Mouse (Mus musculus): ENCODE measurements at regions not wholly inside any gene's neighbourhood (a gene's known extent, or its start where the extent isn't known, plus 50 kb on each side); places are given as distances from the start of the nearest gene placed in this dataset.

DNA sequence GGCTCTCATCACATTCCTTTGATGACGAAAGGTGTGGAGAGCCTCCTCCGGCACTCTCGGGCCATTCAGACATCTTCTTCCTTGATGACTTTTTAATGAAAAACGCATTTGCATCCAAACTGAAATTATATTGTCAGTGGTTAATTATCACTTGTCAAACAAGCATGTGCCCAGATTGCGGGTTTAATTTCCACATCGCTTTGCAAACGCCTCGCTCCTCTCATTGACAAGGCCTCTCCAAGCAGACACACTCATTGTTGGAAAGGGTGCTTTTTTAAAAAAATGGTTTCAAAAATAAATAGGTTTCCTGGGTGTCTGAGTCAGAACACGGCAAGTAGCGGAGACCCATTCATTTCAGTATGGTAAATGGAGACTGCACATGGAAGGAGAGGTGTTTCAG, 240.1 kb downstream of the Ptpru start:
- DNase-seq, result no peak

DNA sequence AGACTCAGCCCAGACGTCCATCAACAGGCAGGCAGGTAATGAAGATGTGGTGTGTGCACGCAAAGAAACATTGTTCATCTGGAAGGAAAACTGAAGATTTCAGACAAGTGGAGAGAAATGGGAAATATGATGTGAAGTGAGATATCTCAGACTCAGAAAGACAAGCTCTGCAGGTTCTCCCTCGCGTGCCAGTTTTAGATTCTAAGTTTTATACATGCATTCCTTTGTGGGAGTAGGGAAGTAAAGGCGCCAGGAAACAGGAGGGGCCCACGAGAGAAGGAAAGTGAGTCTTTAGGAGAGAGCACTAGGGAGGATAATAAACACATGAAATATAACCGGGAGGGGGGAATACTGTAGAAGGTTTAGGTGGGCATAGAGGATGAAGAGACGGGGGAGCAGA, 223.7 kb downstream of the Ptpru start:
- no peak for DNase-seq

DNA sequence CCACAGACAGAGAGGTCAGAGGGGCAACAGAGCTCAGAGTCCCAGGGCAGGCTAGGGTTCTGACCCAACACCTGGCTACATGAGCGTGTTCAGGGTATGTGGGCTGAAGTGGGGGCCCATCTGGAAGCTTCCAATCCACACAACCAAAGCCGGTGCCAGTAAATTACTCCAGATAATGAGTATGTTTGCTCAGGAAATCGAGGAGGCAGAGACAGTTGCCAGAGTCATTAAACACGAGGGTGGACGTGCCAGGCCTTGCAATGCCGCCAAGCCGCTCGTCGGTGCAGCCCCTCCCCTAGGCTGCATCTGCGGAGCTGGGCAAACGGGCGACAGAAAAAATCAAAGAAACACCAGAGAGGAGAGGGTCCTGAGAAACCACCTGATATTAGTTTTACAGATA, 222.5 kb downstream of the Ptpru start:
- DNase-seq, result peak; percentile 7

DNA sequence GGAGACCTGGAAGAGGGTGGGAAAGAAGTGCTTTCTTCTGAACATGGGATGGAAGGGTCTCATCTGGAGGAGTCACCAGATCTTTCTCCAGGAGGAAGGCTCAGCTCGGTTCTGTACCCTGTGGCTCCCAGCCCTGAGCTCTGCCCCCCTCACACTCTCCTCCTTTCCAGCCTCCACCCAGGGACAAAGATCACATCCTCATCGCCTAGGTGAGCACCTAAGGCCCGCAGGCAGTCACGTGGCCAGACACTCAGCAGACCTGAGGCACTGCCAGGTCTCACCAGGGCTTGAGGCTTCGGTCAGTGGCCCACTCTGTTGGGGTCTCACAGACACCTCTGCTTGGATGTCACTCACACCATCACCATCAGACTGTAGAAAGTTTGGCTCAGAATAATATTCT, 200.0 kb downstream of the Ptpru start:
- DNase-seq, result no peak

DNA sequence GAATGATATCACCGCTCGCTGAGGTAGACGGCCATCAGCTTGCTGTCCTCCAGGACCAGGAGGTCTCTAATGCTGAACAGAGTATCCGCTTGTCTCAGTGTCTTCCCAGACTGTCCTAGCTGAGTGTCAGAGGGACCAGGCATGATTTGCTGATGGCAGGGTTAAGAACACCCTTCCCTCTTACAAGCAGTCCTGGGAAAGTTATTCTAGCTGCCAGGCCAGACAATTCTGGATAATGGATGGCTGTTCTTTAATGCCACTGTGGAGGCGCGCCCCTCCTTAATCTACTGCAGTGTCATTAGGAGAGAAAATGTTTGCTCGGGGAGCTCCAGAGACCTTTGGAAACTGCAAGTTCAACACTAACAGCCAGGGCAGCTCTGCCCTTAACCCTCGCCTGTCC, 182.1 kb downstream of the Ptpru start:
- no peak for DNase-seq

DNA sequence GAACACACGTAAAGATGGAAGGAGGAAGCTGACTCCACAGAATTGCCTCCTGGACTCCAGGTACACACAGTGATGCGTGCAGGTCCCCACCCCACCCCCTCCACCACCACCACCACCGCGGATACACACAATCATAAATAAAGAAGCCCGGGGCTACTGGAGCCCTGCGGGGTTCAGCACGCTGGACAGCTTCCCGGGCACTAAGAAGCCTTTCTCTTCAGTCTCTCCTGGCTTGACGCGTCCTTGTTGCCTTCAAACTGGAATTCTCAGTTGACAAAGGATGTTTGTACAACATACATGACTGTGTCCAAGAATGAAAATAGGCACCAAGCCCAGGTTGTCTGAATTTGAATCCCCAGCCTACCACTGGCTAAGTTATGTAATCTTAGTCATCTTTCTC, 180.2 kb downstream of the Ptpru start:
- DNase-seq, result peak; percentile 62

DNA sequence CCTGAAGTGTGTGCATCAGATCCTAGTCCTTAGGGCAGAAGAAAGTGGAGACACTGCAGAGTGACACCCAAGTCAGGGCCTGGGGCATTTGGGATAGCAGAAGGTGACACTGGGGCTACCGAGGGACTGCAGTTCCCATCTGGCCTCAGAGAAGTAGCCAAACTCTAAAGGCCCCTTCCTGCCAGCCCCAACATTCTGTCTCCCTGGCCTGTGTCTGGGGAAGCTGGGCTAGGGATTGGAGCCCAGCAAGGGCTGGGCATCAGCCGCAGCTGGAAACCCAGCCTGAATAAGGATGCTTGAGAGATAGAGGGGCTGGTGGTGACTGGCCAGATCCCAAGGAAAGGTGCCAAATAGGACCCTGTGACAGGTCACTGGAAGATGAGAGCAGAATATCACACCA, 177.2 kb downstream of the Ptpru start:
- no peak for DNase-seq

DNA sequence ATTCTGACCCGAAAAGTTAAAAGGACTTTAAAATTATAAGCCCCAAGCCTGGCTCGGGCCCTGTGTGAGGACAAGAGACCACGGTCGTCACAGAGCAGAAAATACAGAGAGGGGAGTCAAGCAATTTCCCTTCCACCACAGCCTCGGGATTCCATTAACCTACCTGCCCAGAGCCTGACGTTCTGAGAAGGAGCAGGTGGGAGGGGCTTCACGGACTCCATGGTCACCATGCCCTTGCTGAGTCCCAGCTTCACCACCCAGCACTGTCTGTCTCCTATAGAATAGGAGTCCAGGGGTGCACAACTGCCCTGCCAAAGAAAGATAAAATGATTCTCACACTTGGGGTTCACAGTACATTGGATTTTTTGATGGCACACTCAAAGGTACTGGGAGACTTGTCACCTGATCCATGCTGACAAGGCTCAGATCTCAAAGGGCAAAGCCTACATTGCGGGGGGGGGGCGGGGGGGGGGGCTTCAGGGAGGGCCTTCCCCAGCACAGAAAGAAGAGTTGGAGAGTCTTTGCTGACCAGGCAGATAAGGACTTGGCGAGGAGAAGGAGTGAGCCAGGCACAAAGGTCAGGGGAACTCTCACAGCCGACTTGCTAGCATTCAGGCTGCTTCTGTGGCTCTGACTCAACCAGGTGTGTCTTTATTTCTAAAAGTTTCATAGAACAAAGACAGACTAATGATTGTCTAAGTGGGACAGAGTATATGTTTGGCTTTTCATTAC, 166.1 kb downstream of the Ptpru start:
- no peak for DNase-seq

DNA sequence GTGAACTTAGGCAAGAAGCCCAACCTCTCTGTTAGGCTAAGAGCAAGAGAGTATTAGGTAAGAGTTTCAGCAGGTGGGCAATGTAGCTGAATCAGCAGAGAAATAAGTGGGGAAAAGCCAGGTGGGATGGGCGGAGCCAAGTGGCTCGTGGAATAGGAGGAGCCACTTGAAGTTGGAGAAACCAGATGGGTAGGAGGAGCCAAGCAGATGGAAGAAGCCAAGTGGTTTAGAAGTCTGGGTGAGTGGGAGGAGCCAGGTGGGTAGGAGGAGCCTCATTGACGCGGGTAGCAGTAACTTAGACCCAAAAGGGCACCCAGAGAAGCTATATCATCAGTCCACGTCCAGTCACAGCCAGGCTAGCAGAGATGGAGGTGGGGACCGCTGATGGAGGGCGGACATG, 160.1 kb downstream of the Ptpru start:
- no peak for DNase-seq

DNA sequence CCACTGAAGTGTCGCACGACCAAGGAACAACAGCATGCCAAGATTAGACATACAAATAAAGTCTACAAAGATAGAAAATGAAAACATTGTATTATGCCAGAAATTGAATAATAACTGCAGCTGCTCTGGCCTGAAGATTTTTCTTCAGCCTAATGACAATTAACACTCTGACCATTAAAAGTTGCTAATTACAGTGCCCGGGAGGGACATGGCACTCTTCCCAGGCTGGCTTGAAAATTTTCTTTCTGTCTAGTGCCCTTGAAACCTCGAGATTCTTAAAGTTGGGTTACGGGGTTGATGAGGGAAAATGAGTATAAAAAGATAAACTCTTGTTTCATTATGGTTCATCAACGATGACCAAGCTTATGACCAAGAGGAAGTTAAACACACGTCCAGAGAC, 154.9 kb downstream of the Ptpru start:
- DNase-seq, result no peak

DNA sequence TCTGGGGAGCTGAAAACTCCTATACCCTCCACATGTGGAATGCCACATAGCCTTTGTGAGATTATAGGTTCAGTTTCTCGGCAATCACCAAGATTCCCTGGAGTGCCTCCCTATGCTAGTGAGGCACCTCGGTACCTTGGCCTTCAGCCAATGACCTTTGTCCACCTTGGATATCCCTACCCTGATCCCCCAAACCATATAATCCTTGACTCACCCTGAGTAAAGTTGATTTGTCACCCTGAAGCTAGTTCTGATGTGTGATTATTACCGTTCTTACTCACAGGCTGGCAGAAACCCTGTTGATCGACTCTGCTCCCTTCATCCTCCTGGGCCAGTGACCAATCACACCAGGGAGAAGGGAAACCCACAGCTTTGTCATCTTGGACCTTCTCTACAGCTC, 152.5 kb downstream of the Ptpru start:
- no peak for DNase-seq

DNA sequence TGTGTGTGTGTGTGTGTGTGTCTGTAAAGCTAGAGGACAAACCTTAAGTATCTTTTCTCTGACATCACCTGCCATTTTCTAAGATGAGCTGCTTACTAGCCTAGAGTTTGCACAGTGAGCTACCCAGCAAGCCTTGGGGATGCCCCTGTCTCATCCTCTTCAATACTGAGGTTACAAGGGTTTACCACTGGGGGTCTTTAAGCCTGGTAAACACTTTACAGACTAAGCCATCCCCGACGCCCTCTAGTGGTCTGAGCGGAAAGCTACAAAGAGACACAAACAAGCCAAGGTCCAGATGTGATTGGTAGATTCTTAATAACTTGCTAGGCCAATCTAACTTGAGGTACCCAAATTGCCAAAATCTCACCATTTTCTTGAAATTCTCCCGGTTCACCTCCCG, 143.9 kb downstream of the Ptpru start:
- DNase-seq, result no peak

DNA sequence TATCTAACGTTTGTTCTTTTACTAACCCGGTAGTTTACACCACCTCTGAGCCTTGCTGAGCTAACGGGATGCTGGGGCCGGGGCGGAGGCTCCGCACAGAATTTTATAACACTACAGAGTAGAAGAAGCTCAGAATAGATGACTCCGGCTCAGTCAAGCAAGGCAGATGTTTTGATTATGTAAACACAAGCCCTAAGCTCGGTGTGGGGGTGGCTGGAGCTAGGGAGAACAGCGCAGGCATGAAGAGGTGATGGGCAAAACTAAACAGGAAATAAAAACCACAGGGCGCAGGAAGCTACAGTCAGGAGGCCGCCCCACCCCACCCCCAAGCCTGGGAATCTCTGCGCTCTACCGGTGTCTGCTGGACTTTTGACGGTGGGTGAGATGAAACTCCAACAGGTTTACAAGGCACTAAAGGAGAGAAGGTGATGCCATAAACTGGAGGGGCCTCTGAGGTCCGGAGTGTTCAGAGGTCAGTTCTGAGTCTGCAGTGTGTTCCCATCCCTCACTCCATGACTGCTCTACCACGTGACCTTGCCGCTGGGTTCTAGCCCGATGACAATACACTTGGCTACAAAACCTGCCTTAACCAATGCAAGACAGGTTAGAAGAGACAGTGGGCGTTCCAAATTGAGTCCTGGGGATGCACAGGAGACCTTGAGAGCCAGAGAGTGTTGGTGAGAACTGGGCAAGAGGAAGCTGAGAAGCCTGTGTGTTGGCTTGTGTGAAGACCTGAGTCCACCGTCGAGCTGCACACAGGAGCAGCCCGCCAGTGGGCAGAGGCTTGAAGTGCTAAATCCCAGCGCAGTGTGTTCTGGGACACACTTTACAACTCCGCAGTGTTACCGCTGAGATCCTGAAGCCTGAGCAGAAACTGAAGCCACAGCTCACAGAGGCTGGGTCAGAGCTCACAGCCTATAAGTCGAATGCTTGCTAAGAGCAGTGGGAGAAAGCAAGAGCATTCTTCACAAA, 141.9 kb downstream of the Ptpru start:
- DNase-seq, result no peak
